Mouse (Mus musculus) intestine, postnatal 0 days (tissue): ENCODE results near the gene Coro2a. TPM values are rescaled to one million over a fixed set of nuclear protein-coding genes. Genes with fewer than 3 reads are reported as not detected.
A peak's percentile ranks its signal among the peaks of the same experiment; 100 is the strongest.
"Not testable (repeated sequence)": the region's sequence is repeated elsewhere in the genome, so short reads cannot be mapped to it uniquely, and the experiment has no call there.

Source experiments
- ATAC-seq: fragments of 200-750 bp; cut with Nextera tagmentation; 2 replicates; pipeline ENCODE4 v1.8.0; 2017; ENCODE audit warnings: mild to moderate bottlenecking, moderate TSS enrichment, moderate library complexity
- H3K27ac ChIP-seq: fragments of 300-500 bp; sonication (generic); 2 replicates; pipeline ENCODE4 v1.5.1; 2014; ENCODE audit warnings: mild to moderate bottlenecking, low read depth, low read length, moderate library complexity
- H3K27me3 ChIP-seq: fragments of 300-500 bp; sonication (generic); replicated peaks from 2 replicates; pipeline ENCODE4 v1.6.1; 2014; ENCODE audit warnings: low read length, mixed read lengths; ENCODE audit not compliant: control insufficient read depth, insufficient read depth
- H3K36me3 ChIP-seq: fragments of 300-500 bp; sonication (generic); 2 replicates; pipeline ENCODE4 v1.6.1; 2014; ENCODE audit warnings: mild to moderate bottlenecking, moderate library complexity; ENCODE audit not compliant: control insufficient read depth, insufficient read depth
- H3K4me1 ChIP-seq: fragments of 300-500 bp; sonication (generic); replicated peaks from 2 replicates; pipeline ENCODE4 v1.6.1; 2014; ENCODE audit warnings: antibody characterized with exemption, low read length, mixed read lengths; ENCODE audit not compliant: control insufficient read depth, insufficient read depth
- H3K4me2 ChIP-seq: fragments of 300-500 bp; sonication (generic); replicated peaks from 2 replicates; pipeline ENCODE4 v1.6.1; 2014; ENCODE audit warnings: low read depth, mild to moderate bottlenecking, moderate library complexity
- H3K4me3 ChIP-seq: fragments of 300-500 bp; sonication (generic); 2 replicates; pipeline ENCODE4 v1.5.1; 2014; ENCODE audit warnings: low read depth, low read length
- H3K9ac ChIP-seq: fragments of 300-500 bp; sonication (generic); 2 replicates; pipeline ENCODE4 v1.6.1; 2014; ENCODE audit warnings: mild to moderate bottlenecking, low read depth, low read length
- H3K9me3 ChIP-seq: fragments of 300-500 bp; sonication (generic); 2 replicates; pipeline ENCODE4 v1.6.1; 2016; ENCODE audit warnings: mixed run types; ENCODE audit not compliant: control insufficient read depth
- CTCF ChIP-seq: sonication (generic); IDR thresholded peaks from 2 replicates; pipeline ENCODE4 v1.5.1; 2016; ENCODE audit warnings: low read depth, mild to moderate bottlenecking, control low read depth, antibody characterized with exemption, moderate library complexity
- WGBS: fragments of 180-500 bp; shearing (Covaris S2); extraction: QIAGEN DNeasy Blood & Tissue Kit; methylation state at CpG from one replicate; pipeline ENCODE4 v1.1.7; 2014; 5-methylcytosine and 5-hydroxymethylcytosine counted together
- polyA plus RNA-seq: library from polyadenylated mRNA; unstranded; fragments of >200 nt; fragmentation: Nextera tagmentation; extraction: Ambion mirVana; gene quantifications from 2 replicates; pipeline ENCODE4 v1.2.1, GENCODE M21; 2015

Coro2a gene
- polyA plus RNA-seq, 1 experiment from 2014 or later: 53.0 TPM

DNA sequence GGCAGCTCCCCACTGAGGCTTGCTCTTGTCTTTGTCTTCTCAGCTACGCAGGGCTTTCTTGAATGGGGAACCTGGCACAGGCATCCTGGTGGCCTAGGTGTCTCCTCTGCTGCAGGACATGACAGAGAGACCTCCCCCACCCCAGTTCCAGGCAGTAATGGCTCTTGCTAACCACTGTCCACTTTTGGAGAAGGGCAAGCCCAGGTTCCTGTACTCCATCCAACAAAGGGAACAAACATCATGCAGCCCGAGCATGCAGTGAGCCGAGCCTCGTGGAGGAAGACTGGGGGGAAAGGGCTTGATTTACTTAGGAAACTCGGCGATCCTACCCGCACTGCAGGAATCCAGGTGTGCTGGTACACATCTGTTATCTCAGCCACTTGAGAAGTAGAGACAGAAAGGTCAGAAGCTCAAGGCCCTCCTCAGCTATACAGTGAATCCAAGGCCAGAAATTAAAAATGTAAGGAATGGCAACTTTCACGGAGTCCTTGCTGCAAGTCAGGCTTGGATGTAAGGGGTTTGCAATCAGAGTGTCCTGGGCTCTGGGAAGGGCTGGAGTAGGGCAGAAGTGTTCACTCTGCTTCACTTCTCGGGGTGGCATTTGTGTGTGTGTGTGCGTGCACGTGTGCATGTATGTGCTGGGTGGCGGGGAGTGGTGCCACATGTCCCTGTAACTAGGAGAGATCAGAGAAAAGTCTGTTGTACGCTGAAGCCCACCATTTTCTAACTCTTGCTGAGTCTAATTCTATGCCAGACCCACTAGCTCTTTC, 16.8 kb downstream of the Coro2a start:
- no peak for TF ChIP-seq CTCF
- peak overlapping the region; percentile 68; the same call in 1 of the 2 replicates for H3K27ac ChIP-seq

DNA sequence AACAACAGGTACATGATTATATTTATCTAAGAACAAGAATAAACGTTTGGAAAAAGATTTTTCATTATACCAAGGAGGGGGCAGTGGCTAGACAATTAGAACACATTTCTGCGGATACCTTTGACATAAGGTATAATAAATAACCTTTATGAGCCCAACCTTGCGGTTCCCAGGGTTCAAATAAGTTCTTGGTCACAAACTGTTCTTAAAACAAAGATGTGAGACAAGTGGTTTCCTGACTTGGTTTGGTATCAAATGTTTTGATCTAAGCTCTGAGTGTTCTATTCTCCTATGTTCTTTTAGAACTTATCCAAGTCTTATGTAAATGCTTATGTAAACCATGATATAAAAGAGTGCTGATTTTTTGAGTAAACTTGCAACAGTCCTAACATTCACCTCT, 17.5 kb downstream of the Coro2a start:
- H3K27me3 ChIP-seq, H3K36me3 ChIP-seq, H3K4me2 ChIP-seq, H3K27ac ChIP-seq, H3K9ac ChIP-seq, H3K4me1 ChIP-seq, H3K4me3 ChIP-seq, ATAC-seq, H3K9me3 ChIP-seq: not testable (repeated sequence)
- 20% methylated on average over 3 of the region's 3 CpGs for WGBS

More for the DNA sequence above, 16.8 kb downstream of the Coro2a start:
- H3K36me3 ChIP-seq: peaks cover 6% of the 10 kb centered on the region; the same call in 1 of the 2 replicates
- H3K9me3 ChIP-seq: no peaks in the 10 kb centered on the region
- H3K4me3 ChIP-seq: no peak overlapping the region
- no peaks in the 10 kb centered on the region for H3K27me3 ChIP-seq
- H3K4me2 ChIP-seq: no peak overlapping the region
- H3K4me1 ChIP-seq: no peaks in the 10 kb centered on the region
- 64% methylated on average over 13 of the region's 13 CpGs for WGBS
- ATAC-seq: no peak
- no peak overlapping the region for H3K9ac ChIP-seq

GRCm38 (mm10) chr4:46584084-46584483, 17.9 kb downstream of the Coro2a start:
- not testable (repeated sequence) for H3K9me3 ChIP-seq, H3K9ac ChIP-seq, H3K4me3 ChIP-seq, H3K4me1 ChIP-seq, H3K27ac ChIP-seq, ATAC-seq, H3K4me2 ChIP-seq, H3K27me3 ChIP-seq, H3K36me3 ChIP-seq
- 71% methylated on average over 2 of the region's 6 CpGs for WGBS

- not testable (repeated sequence) for H3K9me3 ChIP-seq, H3K4me2 ChIP-seq, H3K9ac ChIP-seq, ATAC-seq, H3K36me3 ChIP-seq, H3K27ac ChIP-seq, H3K4me1 ChIP-seq, H3K4me3 ChIP-seq, H3K27me3 ChIP-seq
- WGBS: 84% methylated on average over 9 of the region's 9 CpGs
Observed at GRCm38 (mm10) chr4:46582024-46582423, 20.0 kb downstream of the Coro2a start.

DNA sequence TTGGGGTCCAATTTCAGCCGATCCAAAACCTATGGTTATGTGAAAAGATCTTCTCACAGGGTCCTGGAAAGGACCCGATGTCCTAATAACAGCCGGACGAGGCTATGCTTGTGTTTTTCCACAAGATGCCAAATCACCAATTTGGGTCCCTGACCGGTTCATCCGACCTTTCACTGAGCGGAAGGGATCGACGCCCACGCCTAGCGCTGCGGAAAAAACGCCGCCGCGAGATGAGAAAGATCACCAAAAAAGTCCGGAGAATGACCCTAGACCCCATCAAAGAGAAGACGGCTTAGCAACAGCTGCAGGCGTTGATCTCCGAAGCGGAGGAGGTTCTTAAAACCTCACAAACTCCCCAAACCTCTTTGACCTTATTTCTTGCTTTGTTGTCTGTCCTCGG, 20.4 kb downstream of the Coro2a start:
- not testable (repeated sequence) for H3K27me3 ChIP-seq, H3K27ac ChIP-seq, ATAC-seq, H3K9me3 ChIP-seq, H3K9ac ChIP-seq, H3K4me1 ChIP-seq, H3K36me3 ChIP-seq, H3K4me2 ChIP-seq, H3K4me3 ChIP-seq
- WGBS: 96% methylated on average over 22 of the region's 22 CpGs

GRCm38 (mm10) chr4:46580799-46581243, 21.2 kb downstream of the Coro2a start:
- not testable (repeated sequence) for H3K27ac ChIP-seq, H3K4me3 ChIP-seq, H3K36me3 ChIP-seq, H3K9me3 ChIP-seq, H3K4me1 ChIP-seq, H3K27me3 ChIP-seq, H3K4me2 ChIP-seq, ATAC-seq, H3K9ac ChIP-seq
- 89% methylated on average over 15 of the region's 15 CpGs for WGBS

GRCm38 (mm10) chr4:46578796-46579346, 23.1 kb downstream of the Coro2a start:
- not testable (repeated sequence) for H3K9me3 ChIP-seq, H3K27me3 ChIP-seq, H3K9ac ChIP-seq, H3K36me3 ChIP-seq, H3K4me3 ChIP-seq, H3K27ac ChIP-seq, H3K4me1 ChIP-seq
- 0 out of 2 replicates have a peak overlapping the region, but pooled peaks have one; percentile 17 for H3K4me2 ChIP-seq
- ATAC-seq: peak; percentile 69
- WGBS: 45% methylated on average over 8 of the region's 8 CpGs
